Mouse (Mus musculus): Measurements from ENCODE around the gene Gm28042. TPM values are rescaled to one million over a fixed set of nuclear protein-coding genes. Genes with fewer than 3 reads are reported as not detected.

Gene Gm28042
- total RNA-seq (2015) (2.2 and 4.1 TPM in 2 replicates), total RNA-seq (2017) (0.50 and 0.51 TPM in 2 replicates)

- ATAC-seq (replicated peaks; ENCODE audit: poor library complexity) = peak; percentile 94
Observed at GRCm38 (mm10) chr2:120026984-120027949, at the start of gene Gm28042, which contains the start of gene Jmjd7. Gene Gm28042 (plus strand): TSS chr2:120027493. Gene Jmjd7 (plus strand): TSS chr2:120027483.

GRCm38 (mm10) chr2:119980343-119980986 is 46.8 kb upstream of the Gm28042 start:
- ATAC-seq (replicated peaks; ENCODE audit: poor library complexity) = no peak

GRCm38 (mm10) chr2:119981631-119982030 is 45.7 kb upstream of the Gm28042 start:
- ATAC-seq (replicated peaks; ENCODE audit: poor library complexity) = no peak

DNA sequence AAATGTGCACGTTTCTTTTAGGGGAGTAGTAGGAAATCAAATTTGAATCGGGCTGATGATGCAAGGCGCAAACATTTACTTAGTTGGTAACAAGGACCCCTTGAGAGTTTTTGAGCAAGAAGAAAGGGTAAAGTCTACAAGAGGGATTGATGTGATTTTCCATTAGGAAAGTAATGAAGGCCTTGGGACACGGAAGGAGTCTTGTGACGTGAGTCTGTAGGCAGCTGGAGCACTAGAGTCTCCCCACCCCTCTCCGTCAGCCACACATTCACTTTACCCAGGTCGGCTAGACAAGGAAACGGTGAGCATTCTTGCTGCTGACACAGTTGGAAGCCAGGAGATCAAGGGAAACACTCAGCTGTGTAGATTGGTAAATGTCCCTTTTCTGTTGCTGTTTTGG is 41.4 kb upstream of the Gm28042 start:
- no peak for ATAC-seq (replicated peaks; ENCODE audit: poor library complexity)

DNA sequence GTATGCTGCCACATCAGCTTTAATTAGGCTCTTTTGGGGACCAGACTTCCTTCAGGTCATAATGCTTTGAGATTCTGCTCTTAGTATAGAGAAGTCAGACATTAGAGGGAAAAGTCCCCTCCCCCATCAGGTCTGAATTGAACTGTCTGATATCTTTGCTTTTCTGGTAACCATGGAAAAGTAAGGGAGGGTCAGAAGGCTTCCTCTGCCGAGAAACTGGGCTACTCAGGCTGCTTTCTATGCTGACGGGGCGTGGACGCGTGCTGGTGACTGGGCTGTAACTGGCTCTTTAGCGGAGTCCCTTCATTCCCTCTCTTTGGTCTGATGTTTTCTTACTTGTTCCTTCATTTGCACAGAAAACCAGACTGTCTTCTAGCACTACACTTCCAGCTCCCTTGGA is 40.9 kb upstream of the Gm28042 start:
- peak; percentile 34 for ATAC-seq (replicated peaks; ENCODE audit: poor library complexity)

GRCm38 (mm10) chr2:119987441-119987840 is 39.9 kb upstream of the Gm28042 start:
- no peak for ATAC-seq (replicated peaks; ENCODE audit: poor library complexity)

- ATAC-seq (replicated peaks; ENCODE audit: poor library complexity) = peak; percentile 37
Observed at GRCm38 (mm10) chr2:119988952-119989351, 38.3 kb upstream of the Gm28042 start.

GRCm38 (mm10) chr2:119990881-119991280 is 36.4 kb upstream of the Gm28042 start:
- no peak for ATAC-seq (replicated peaks; ENCODE audit: poor library complexity)

- no peak for ATAC-seq (replicated peaks; ENCODE audit: poor library complexity)
Observed at GRCm38 (mm10) chr2:119992349-119992748, 34.9 kb upstream of the Gm28042 start.

DNA sequence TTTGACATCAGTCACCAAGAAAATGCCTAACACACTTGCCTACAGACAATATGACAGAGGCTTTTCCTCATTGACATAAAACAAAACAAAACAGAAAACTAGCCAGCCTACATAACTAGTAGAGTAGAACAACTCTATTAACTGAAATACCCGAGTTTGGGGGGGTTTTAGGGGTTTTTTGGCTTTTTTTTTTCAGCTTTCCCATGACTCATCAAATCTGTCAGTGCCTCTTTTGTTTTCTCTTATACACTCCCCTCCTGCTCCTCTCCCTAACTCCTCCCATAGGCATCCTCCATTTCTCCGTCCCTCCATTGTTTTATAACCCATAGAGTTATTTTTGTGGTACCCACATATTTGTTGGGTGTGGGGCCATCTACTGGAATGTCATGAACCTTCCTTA is 33.8 kb upstream of the Gm28042 start:
- no peak for ATAC-seq (replicated peaks; ENCODE audit: poor library complexity)

DNA sequence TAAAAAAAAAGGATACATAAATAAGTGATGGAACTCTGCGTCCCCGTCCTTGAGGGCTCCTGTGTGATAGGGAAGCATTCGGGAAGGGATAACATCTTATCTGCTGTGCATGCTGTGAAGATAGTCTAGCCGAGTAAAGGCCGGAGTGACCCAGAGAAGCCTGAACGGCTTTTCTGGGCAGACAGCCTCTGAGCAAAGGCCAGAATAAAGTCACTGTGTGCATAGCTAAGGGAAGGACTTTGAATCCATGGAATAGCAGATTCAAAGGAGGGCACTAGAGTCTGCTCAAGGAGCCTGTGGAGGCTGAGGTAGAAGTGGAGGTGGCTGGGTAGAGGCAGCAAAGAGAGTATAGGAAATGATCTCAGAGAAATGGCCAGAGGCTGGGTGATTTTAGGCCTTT is 32.5 kb upstream of the Gm28042 start:
- no peak for ATAC-seq (replicated peaks; ENCODE audit: poor library complexity)

GRCm38 (mm10) chr2:119995391-119996281 is 31.7 kb upstream of the Gm28042 start:
- ATAC-seq (replicated peaks; ENCODE audit: poor library complexity) = peak; percentile 84

DNA sequence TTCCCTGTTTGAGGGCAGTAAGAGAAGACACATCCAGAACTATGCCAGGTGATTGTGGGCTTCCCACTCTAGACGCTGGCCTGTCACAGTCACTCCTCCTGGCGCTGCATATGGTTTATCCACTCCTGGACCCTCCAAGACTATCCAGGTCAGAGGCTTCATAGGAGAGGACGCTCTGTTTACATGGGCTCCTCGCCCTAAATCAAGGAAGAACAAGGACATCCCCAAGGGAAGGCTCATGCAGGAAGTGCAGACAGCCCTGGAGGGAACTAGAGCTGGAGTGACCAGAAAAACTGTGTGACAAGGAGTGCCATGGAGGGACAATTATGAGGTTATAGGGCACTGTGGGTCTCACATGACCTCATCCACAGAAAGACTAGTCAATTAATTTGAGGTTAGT is 29.9 kb upstream of the Gm28042 start:
- no peak for ATAC-seq (replicated peaks; ENCODE audit: poor library complexity)

DNA sequence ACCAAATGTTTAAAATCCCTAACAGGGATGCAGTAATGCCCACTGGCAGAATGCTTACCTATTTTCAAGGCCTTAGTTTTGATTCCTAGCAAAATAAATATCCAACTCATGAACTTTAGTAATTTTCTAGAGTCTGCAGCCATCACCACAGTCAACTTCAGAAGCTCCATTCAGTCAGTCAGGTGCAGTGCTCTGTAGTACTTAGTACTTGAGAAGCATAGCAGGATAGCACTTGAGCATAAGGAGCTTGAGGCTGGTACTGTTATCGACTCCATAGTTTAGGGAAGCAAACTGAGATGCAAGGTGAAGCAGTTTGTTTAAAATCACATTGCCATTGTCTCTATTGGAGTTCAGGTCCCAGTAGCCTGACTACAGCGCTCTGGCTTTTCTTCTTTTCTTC is 27.6 kb upstream of the Gm28042 start:
- ATAC-seq (replicated peaks; ENCODE audit: poor library complexity) = no peak

- peak; percentile 44 for ATAC-seq (replicated peaks; ENCODE audit: poor library complexity)
Observed at GRCm38 (mm10) chr2:120000882-120001584, 26.3 kb upstream of the Gm28042 start.

DNA sequence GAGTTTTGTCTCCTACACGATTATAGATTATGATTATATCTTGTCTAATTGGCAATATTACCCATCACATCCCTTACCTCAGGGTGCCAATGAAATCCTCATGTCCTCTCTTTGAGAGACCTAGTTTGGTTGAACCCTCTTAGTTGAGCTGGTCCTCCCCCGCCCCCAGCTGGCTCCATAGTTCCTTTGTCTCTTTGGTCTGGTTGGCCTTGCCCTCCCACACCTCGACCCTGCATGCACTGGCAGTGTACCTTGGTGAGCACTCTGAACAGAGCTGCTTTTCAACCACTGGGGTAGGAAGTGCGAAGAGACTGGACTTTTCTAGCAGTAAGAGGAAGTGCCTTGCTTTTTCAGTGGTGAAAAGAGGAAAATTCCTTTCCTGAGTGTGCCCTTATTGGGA is 25.3 kb upstream of the Gm28042 start:
- ATAC-seq (replicated peaks; ENCODE audit: poor library complexity) = no peak

- ATAC-seq (replicated peaks; ENCODE audit: poor library complexity) = no peak
Observed at GRCm38 (mm10) chr2:120003970-120004369, 23.3 kb upstream of the Gm28042 start.

GRCm38 (mm10) chr2:120006696-120007095 is 20.6 kb upstream of the Gm28042 start:
- no peak for ATAC-seq (replicated peaks; ENCODE audit: poor library complexity)

GRCm38 (mm10) chr2:120007680-120008210 is 19.5 kb upstream of the Gm28042 start:
- no peak for ATAC-seq (replicated peaks; ENCODE audit: poor library complexity)

GRCm38 (mm10) chr2:120008672-120009071 is 18.6 kb upstream of the Gm28042 start:
- peak; percentile 84 for ATAC-seq (replicated peaks; ENCODE audit: poor library complexity)

All from megakaryocyte progenitor cell, adult 5-6 weeks (primary cell).